ENCODE assay signal across 14 mouse cellular contexts in the genomic region with DNA sequence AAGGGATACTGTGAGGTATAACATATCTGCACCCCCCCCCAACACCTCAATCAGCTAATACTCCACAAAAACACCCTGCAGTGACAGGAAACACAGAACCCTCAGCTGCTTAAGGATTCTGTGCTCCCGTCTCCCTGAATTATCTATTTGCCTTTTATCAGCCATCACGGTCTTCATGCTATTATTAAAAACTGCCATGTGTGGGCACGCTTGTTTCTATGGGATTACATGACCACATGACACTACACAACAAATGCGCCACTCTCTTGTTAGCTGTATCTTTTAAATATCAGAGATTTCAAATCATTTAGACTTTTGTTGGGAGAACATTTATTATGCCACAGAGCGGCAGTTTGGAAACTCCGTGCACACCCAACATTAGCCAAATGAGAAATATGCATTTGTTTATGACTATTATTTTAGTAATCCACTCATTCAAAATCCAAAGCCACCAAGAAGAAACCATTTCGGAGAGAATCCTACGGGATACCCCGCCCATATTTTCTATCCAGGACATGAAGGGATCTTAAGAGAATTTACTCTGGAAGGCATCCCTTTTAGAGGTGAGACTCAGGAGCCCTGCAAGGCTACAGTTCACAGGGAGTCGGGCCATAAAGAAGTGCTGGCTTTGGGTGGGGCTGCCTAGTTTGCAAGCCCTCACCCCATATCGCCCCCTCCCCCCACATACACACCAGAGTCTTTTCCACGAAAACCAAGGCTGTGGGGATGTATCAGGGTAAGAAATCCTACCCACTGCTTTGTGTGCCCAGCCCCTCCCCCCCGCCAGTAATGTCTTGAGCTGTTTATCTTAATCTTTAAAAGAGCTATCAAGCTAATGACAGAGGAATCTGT.
DNase-seq lines count a peak whose midpoint lies in the region; ATAC-seq lines count a peak whose summit lies in the region.
"Had no signal": no experiment of that assay in that cellular context is flagged by ENCODE, and none has a peak within 500 bp of the region (broad histone marks: within the 10 kb centered on the region; RNA-seq: fewer than 3 reads in every experiment).

No protein-coding gene starts in this region.

- H3K4me1 ChIP-seq in forebrain, embryonic 14.5 days (ENCODE audit: control insufficient read depth, insufficient read depth, low read length), result peaks cover 11% of the 10 kb centered on the region
- peaks cover 17% of the 10 kb centered on the region for H3K4me1 ChIP-seq in midbrain, embryonic 14.5 days (ENCODE audit: control insufficient read depth, insufficient read depth, low read length)
- peaks cover 10% of the 10 kb centered on the region for H3K4me1 ChIP-seq in intestine, embryonic 16.5 days (ENCODE audit: control insufficient read depth, insufficient read depth, low read length)
- H3K4me1 ChIP-seq: liver, embryonic 13.5 days had no signal

- no peaks in the 10 kb centered on the region for H3K36me3 ChIP-seq in forebrain, embryonic 14.5 days (ENCODE audit: control insufficient read depth, insufficient read depth, low read length)
- no peaks in the 10 kb centered on the region for H3K36me3 ChIP-seq in midbrain, embryonic 14.5 days (ENCODE audit: control insufficient read depth, insufficient read depth, low read length)
- no peaks in the 10 kb centered on the region for H3K36me3 ChIP-seq in intestine, embryonic 16.5 days (ENCODE audit: control insufficient read depth, insufficient read depth, low read length)
- H3K36me3 ChIP-seq: embryonic facial prominence, embryonic 15.5 days; liver, embryonic 13.5 days had no signal

- 58% methylated on average over 13 of the region's 13 CpGs for WGBS in forebrain, embryonic 14.5 days
- WGBS in midbrain, embryonic 14.5 days, result 29% methylated on average over 13 of the region's 13 CpGs
- 61% methylated on average over 13 of the region's 13 CpGs for WGBS in intestine, embryonic 16.5 days

- DNase-seq in R1 (ENCODE audit: low read depth, low spot score), result peak; percentile 17
- DNase-seq in cerebellum, adult 8-10 months, result peak; percentile 51
- peak; percentile 56 for DNase-seq in forebrain, embryonic 14.5 days (ENCODE audit: low spot score)
- DNase-seq in midbrain, embryonic 14.5 days, result peak; percentile 68
- no peak for DNase-seq in gastrocnemius, adult 8-10 months (ENCODE audit: low spot score in 2 of 2)
- no peak for DNase-seq in adrenal gland, postnatal 14 days
- DNase-seq: adrenal gland, adult 8-10 months; heart, adult 18-20 months; liver, embryonic 13.5 days; thymus, postnatal 36 days had no signal

- H3K4me3 ChIP-seq in forebrain, embryonic 14.5 days (ENCODE audit: low read depth, low read length), result peak overlapping the region; percentile 43
- peak overlapping the region; percentile 62 for H3K4me3 ChIP-seq in midbrain, embryonic 14.5 days (replicated peaks; ENCODE audit: low read depth, low read length)
- H3K4me3 ChIP-seq in intestine, embryonic 16.5 days (ENCODE audit: low read length), result no peak overlapping the region
- H3K4me3 ChIP-seq: liver, embryonic 13.5 days had no signal

- H3K27me3 ChIP-seq in forebrain, embryonic 14.5 days (replicated peaks; ENCODE audit: control insufficient read depth, insufficient read depth, low read length), result no peaks in the 10 kb centered on the region
- no peaks in the 10 kb centered on the region for H3K27me3 ChIP-seq in midbrain, embryonic 14.5 days (ENCODE audit: control insufficient read depth, insufficient read depth, low read length)
- no peaks in the 10 kb centered on the region for H3K27me3 ChIP-seq in intestine, embryonic 16.5 days (replicated peaks; ENCODE audit: control insufficient read depth, insufficient read depth, low read length)
- H3K27me3 ChIP-seq: embryonic facial prominence, embryonic 15.5 days had no signal

- no peaks in the 10 kb centered on the region for H3K9me3 ChIP-seq in forebrain, embryonic 14.5 days (replicated peaks; ENCODE audit: control insufficient read depth, low read length)
- no peaks in the 10 kb centered on the region for H3K9me3 ChIP-seq in midbrain, embryonic 14.5 days (ENCODE audit: control insufficient read depth, low read length)
- H3K9me3 ChIP-seq in intestine, embryonic 16.5 days (ENCODE audit: control insufficient read depth, low read length), result no peaks in the 10 kb centered on the region
- H3K9me3 ChIP-seq: embryonic facial prominence, embryonic 15.5 days; G1E; liver, embryonic 13.5 days had no signal

- H3K4me2 ChIP-seq in forebrain, embryonic 14.5 days (ENCODE audit: low read length), result peak overlapping the region; percentile 57
- peak overlapping the region; percentile 52 for H3K4me2 ChIP-seq in midbrain, embryonic 14.5 days (ENCODE audit: low read length)
- no peak overlapping the region for H3K4me2 ChIP-seq in intestine, embryonic 16.5 days (ENCODE audit: low read depth, low read length)

- H3K27ac ChIP-seq in forebrain, embryonic 14.5 days (ENCODE audit: low read depth, low read length), result peak overlapping the region; percentile 86
- H3K27ac ChIP-seq in midbrain, embryonic 14.5 days (replicated peaks; ENCODE audit: low read depth, low read length), result peak overlapping the region; percentile 90
- H3K27ac ChIP-seq in intestine, embryonic 16.5 days (ENCODE audit: low read length), result no peak overlapping the region
- H3K27ac ChIP-seq: embryonic facial prominence, embryonic 15.5 days; liver, embryonic 13.5 days had no signal

- H3K9ac ChIP-seq in forebrain, embryonic 14.5 days (ENCODE audit: low read length), result peak overlapping the region; percentile 66
- H3K9ac ChIP-seq in midbrain, embryonic 14.5 days (replicated peaks; ENCODE audit: low read length), result peak overlapping the region; percentile 53
- no peak overlapping the region for H3K9ac ChIP-seq in intestine, embryonic 16.5 days (ENCODE audit: low read depth, low read length)
- H3K9ac ChIP-seq: embryonic facial prominence, embryonic 15.5 days; liver, embryonic 13.5 days had no signal

- peak; percentile 7 for ATAC-seq in forebrain, embryonic 14.5 days
- ATAC-seq in midbrain, embryonic 14.5 days (ENCODE audit: low FRiP score, low TSS enrichment), result peak; percentile 25; the same call in 1 of the 2 replicates
- no peak for ATAC-seq in intestine, embryonic 16.5 days
- ATAC-seq: inflammation-experienced regulatory T-cells, adult 6 months had no signal

Comparison
In these comparisons a context has a peak if more than half of its experiments do, and no peak if none do; other contexts are left out.
1. DNase-seq: peak in R1 (single experiment), cerebellum, adult 8-10 months (single experiment), forebrain, embryonic 14.5 days (single experiment) and midbrain, embryonic 14.5 days (single experiment); none in gastrocnemius, adult 8-10 months (0 of 2) and adrenal gland, postnatal 14 days (single experiment).